Mouse (Mus musculus) naive thymus-derived CD4-positive, alpha-beta T cell, adult 2 months (primary cell): ENCODE measurements around the gene Obox5.
"Not testable (repeated sequence)": the region's sequence is repeated elsewhere in the genome, so short reads cannot be mapped to it uniquely, and the experiment has no call there.

Experiments
- DNase-seq: peaks from one replicate; pipeline ENCODE4 v3.0.0-alpha.2; 2011; ENCODE audit warnings: low read depth

The Obox5 gene

DNA sequence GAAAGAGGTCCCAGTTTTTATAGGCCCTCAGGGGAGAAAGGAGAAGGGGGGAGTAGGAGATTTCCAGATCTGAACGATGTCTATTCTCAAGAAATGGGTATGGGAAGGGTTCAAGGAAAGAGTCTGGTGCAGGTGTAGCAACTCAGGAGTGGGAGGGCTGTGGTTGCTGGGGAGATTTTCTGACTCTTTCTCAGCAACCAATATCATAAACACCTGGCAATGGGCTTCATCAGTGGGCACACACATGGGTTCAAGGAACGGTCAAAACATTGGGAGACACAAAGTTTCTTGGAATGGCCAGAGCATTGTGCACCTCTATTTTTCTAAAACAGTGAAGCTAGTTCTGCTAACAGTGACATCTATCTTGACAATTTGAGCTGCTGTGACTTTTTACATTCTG lies at the start of gene Obox5:
TSS of gene Obox5 (plus strand) at position 301 of the 400 bp plus-strand sequence.
- DNase-seq: not testable (repeated sequence)

DNA sequence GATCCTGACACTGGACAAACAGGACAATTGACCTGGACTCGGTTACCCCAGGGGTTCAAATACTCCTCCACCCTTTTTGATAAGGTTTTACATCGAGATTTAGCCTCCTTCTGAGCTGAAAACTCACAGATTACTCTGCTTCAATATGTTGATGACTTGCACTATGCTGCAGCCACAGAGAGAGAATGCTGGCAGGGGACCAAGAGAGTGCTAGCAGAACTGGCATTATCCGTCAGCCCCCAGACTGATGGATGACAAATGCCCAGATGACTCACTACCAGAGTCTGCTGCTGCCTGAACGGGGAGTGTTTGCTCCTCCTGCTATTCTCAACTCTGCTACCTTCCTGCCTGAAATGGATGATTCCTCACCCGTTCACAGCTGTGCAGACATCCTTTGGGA lies 635 bp upstream of the Obox5 start:
- DNase-seq: not testable (repeated sequence)
